Mouse (Mus musculus) embryonic facial prominence, embryonic 14.5 days (tissue): Measurements from ENCODE around the gene Mboat7. TPM values are rescaled to one million over a fixed set of nuclear protein-coding genes. Genes with fewer than 3 reads are reported as not detected.

Experiments used
- ATAC-seq: fragments of 200-750 bp; cut with Nextera tagmentation; 2 replicates; pipeline ENCODE4 v1.8.0; 2017; ENCODE audit warnings: low read depth, moderate number of reproducible peaks, moderate TSS enrichment
- DNase-seq: peaks from one replicate; pipeline ENCODE4 v3.0.0-alpha.2; 2015; ENCODE audit warnings: low spot score
- H3K27ac ChIP-seq: fragments of 300-500 bp; sonication (generic); replicated peaks from 2 replicates; pipeline ENCODE4 v1.5.1; 2014; ENCODE audit warnings: low read depth, mild to moderate bottlenecking, low read length, moderate library complexity
- H3K27me3 ChIP-seq: fragments of 300-500 bp; sonication (generic); replicated peaks from 2 replicates; pipeline ENCODE4 v1.6.1; 2014; ENCODE audit warnings: low read length; ENCODE audit not compliant: control insufficient read depth, insufficient read depth
- H3K36me3 ChIP-seq: fragments of 300-500 bp; sonication (generic); 2 replicates; pipeline ENCODE4 v1.6.1; 2014; ENCODE audit warnings: low read length, mixed read lengths; ENCODE audit not compliant: control insufficient read depth, insufficient read depth
- H3K4me1 ChIP-seq: fragments of 300-500 bp; sonication (generic); 2 replicates; pipeline ENCODE4 v1.6.1; 2014; ENCODE audit warnings: antibody characterized with exemption, low read length; ENCODE audit not compliant: control insufficient read depth, insufficient read depth
- H3K4me2 ChIP-seq: fragments of 300-500 bp; sonication (generic); 2 replicates; pipeline ENCODE4 v1.6.1; 2014; ENCODE audit warnings: low read depth, mild to moderate bottlenecking, low read length, moderate library complexity, mixed read lengths
- H3K4me3 ChIP-seq: fragments of 300-500 bp; sonication (generic); 2 replicates; pipeline ENCODE4 v1.5.1; 2014; ENCODE audit warnings: low read depth, mild to moderate bottlenecking, low read length
- H3K9ac ChIP-seq: fragments of 300-500 bp; sonication (generic); 2 replicates; pipeline ENCODE4 v1.6.1; 2014; ENCODE audit warnings: low read depth, mild to moderate bottlenecking, low read length, moderate library complexity, mixed read lengths
- H3K9me3 ChIP-seq: fragments of 300-500 bp; sonication (generic); 2 replicates; pipeline ENCODE4 v1.6.1; 2016; ENCODE audit warnings: low read length; ENCODE audit not compliant: control insufficient read depth
- WGBS: fragments of 180-500 bp; shearing (Covaris S2); extraction: QIAGEN DNeasy Blood & Tissue Kit; methylation state at CpG from one replicate; pipeline ENCODE4 v1.1.7; 2014; 5-methylcytosine and 5-hydroxymethylcytosine counted together
- polyA plus RNA-seq: library from polyadenylated mRNA; unstranded; fragments of >200 nt; fragmentation: Nextera tagmentation; extraction: Ambion mirVana; gene quantifications from 2 replicates; pipeline ENCODE4 v1.2.1, GENCODE M21; 2014

Mboat7 gene
- polyA plus RNA-seq, 1 experiment from 2014 or later, result 44.5 TPM

DNA sequence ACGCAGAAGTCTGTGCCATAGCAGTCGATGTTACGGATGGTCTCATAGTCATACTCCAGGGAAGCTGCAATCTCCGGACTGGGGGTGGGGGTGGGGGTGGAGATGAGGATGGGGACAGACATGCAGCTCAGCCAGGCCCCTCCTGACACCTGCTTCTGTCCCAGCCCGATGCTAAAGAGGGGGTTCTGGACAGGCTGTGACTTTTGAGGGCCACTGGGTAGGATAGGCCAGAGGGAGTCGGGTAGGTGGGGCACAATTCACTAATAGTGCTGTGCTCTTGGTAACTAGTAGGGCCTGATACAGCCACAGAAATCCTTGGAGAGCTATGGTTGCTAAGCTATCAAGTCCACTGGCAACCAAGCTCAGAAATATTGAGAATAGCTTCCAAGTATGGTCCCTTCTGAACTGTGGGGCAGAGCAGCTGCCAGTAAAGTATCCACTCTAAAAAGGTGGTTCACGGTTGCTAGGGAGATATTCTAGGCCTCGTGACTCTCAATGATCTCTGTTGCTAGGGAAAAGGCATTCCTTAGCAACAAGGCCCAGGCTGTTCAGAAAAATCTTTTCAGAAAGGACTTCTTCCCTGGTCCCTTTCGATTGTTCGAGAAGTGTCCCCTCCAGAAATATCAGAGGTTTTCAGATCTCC, 9.3 kb downstream of the Mboat7 start:
- DNase-seq (no peak), ATAC-seq (no peak)
- no peaks in the 10 kb centered on the region for H3K9me3 ChIP-seq
- H3K27ac ChIP-seq, result no peak overlapping the region
- no peak overlapping the region for H3K9ac ChIP-seq
- no peaks in the 10 kb centered on the region for H3K4me1 ChIP-seq
- H3K27me3 ChIP-seq, result no peaks in the 10 kb centered on the region
- peaks cover 60% of the 10 kb centered on the region for H3K36me3 ChIP-seq
- WGBS, result 87% methylated on average over 10 of the region's 10 CpGs
- H3K4me3 ChIP-seq, result no peak overlapping the region
- H3K4me2 ChIP-seq, result no peak overlapping the region

DNA sequence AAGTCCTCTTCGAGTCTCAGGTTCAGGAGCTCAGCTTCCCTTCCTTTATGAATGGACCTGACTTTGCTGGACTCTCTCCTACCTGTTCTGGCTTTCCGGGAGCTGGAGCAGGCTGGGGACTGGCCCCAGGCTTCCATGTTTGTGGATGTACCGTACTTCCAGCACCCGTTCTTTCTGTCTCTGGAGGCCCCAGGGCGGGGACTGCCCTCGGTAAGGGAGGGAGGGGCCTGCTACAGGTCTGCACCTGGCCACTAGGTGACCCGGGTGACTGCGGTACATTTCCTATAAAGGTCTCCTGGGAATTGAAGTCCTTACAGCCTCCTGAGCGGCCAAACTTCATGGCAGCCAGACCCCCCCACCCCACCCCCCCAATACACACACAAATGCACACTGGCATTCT, 16.0 kb downstream of the Mboat7 start, which contains the start of gene Tmc4:
TSS of gene Tmc4 (minus strand) at position 212 of the 400 bp plus-strand sequence.
- Histone ChIP-seq H3K4me2 (no peak within 1 kb of the TSS), H3K9ac (peak within 1 kb of the TSS; percentile 34; the same call in 1 of the 2 replicates), H3K27ac (no peak within 1 kb of the TSS), H3K4me1 (no peaks in the 10 kb centered on the region), H3K36me3 (peaks cover 19% of the 10 kb centered on the region; the same call in 1 of the 2 replicates), H3K4me3 (no peak within 1 kb of the TSS), H3K27me3 (no peaks in the 10 kb centered on the region), H3K9me3 (no peaks in the 10 kb centered on the region)
- WGBS, result 59% methylated on average over 9 of the region's 9 CpGs
- DNase-seq (peak; percentile 13), ATAC-seq (no peak)

DNA sequence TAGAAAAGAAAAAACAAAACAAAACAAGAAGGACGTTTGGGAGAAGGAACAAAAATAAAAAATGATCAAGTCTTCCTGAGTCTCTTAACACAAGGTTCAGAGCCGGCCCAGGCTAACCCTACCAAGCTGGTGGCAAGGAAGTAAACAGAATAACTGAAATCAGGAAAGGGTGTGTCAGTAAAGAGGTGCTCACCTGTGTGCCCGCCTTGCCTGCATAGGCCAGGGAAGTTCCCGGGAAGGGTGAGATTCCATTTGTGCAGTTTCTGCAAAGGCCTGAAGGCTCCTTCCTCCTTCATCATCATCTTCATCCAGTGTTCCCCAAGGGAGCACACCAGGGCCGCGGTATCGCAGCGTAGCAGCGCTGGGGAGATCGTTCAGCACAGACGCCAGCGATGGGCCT, 17.0 kb downstream of the Mboat7 start:
- ATAC-seq (no peak), DNase-seq (no peak)
- H3K4me1 ChIP-seq, result no peaks in the 10 kb centered on the region
- H3K4me3 ChIP-seq, result no peak overlapping the region
- H3K9ac ChIP-seq, result 0 out of 2 replicates have a peak overlapping the region, but pooled peaks have one; percentile 25
- no peak overlapping the region for H3K4me2 ChIP-seq
- 87% methylated on average over 12 of the region's 12 CpGs for WGBS
- H3K27ac ChIP-seq, result no peak overlapping the region
- no peaks in the 10 kb centered on the region for H3K9me3 ChIP-seq
- H3K27me3 ChIP-seq, result no peaks in the 10 kb centered on the region
- peaks cover 19% of the 10 kb centered on the region; the same call in 1 of the 2 replicates for H3K36me3 ChIP-seq

DNA sequence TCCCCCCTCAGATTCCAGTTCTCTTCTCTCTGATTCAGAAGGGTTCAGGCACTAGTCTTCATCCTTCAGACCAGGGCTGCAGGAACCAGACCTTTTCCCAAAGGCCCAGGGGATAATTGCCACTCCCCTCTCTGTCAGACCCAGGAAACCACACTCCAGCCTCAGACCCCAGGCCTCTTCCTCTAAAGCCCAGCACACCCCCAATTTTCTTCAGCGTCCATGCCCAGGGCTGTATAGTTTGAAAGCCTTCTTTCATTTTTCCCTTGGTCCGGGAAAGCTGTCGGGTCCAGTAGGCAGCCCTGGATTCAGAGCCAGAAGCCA, 18.1 kb downstream of the Mboat7 start:
- H3K4me1 ChIP-seq, result no peaks in the 10 kb centered on the region
- H3K27ac ChIP-seq, result no peak overlapping the region
- peaks cover 16% of the 10 kb centered on the region; the same call in 1 of the 2 replicates for H3K36me3 ChIP-seq
- 69% methylated on average over 3 of the region's 3 CpGs for WGBS
- no peak overlapping the region for H3K9ac ChIP-seq
- DNase-seq (no peak), ATAC-seq (no peak)
- no peak overlapping the region for H3K4me2 ChIP-seq
- no peaks in the 10 kb centered on the region for H3K9me3 ChIP-seq
- H3K4me3 ChIP-seq, result no peak overlapping the region
- no peaks in the 10 kb centered on the region for H3K27me3 ChIP-seq

DNA sequence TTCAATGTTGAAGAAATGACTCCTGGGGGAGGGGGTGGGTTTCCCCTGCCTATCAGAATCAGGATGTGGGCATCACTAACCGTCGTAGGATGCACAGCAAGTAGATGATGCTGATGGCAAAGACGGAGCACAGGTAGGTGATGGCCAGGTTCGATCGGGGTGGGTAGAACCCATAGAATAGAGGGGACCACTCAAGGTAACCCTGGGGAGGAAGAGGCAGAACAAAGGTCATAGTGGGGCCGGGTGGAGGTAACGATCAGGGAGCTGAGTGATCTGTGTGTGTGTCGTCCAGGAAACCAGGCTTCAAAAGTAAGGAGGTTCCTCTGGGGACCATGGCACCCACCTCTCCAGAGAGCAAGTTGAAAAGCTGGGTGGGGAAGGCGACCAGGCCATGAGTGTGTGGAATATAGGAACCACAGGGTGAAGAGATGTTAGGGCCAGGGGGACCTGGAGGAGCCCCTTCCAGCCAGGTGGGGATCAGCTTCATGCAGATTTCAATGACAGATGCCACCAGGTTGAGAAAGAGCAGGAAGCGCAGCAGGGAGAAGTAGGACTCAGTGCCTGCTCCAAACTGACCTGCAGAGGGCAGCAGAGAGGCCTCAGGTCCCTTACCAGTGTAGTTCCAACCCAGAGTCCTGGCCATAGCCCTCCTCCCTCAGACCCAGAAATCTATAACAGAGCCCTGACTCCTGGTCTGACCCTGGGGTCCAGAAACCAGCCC, 18.7 kb downstream of the Mboat7 start:
- no peak overlapping the region for H3K4me2 ChIP-seq
- DNase-seq, result peak; percentile 77
- no peak overlapping the region for H3K9ac ChIP-seq
- no peaks in the 10 kb centered on the region for H3K4me1 ChIP-seq
- ATAC-seq, result peak; percentile 78
- H3K27ac ChIP-seq, result no peak overlapping the region
- no peaks in the 10 kb centered on the region for H3K9me3 ChIP-seq
- WGBS, result 71% methylated on average over 10 of the region's 10 CpGs
- no peak overlapping the region for H3K4me3 ChIP-seq
- H3K36me3 ChIP-seq, result peaks cover 14% of the 10 kb centered on the region; the same call in 1 of the 2 replicates
- no peaks in the 10 kb centered on the region for H3K27me3 ChIP-seq

DNA sequence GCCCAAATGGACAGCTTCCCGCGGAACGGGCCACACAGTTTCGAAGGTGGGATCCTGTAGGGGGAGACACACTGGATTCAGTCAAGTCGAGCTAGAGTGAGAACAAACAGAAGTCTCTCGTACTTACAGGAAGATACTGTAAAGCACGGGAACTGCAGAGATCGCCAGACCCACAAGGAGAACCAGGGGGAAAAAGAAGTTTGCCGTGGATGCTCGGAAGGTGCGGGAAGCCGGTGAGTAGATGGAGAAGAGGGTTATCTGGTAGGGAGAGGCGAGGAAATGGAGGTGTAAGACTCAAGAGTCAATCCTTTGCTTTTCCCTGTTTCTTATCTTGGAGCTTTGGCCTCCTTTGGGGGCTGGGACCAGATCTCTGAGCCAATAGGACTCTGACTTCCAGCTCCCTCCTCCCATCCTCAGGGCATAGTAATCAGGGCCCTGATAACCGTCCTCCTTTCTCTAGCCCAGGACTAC, 26.4 kb downstream of the Mboat7 start:
- Histone ChIP-seq H3K36me3 (peaks cover 18% of the 10 kb centered on the region), H3K9ac (no peak overlapping the region), H3K4me1 (peaks cover 13% of the 10 kb centered on the region), H3K27me3 (no peaks in the 10 kb centered on the region), H3K9me3 (no peaks in the 10 kb centered on the region), H3K4me2 (peak overlapping the region; percentile 13; the same call in 1 of the 2 replicates), H3K27ac (no peak overlapping the region), H3K4me3 (peak overlapping the region; percentile 9; the same call in 1 of the 2 replicates)
- WGBS, result 24% methylated on average over 14 of the region's 14 CpGs
- ATAC-seq (no peak), DNase-seq (peak; percentile 10)

DNA sequence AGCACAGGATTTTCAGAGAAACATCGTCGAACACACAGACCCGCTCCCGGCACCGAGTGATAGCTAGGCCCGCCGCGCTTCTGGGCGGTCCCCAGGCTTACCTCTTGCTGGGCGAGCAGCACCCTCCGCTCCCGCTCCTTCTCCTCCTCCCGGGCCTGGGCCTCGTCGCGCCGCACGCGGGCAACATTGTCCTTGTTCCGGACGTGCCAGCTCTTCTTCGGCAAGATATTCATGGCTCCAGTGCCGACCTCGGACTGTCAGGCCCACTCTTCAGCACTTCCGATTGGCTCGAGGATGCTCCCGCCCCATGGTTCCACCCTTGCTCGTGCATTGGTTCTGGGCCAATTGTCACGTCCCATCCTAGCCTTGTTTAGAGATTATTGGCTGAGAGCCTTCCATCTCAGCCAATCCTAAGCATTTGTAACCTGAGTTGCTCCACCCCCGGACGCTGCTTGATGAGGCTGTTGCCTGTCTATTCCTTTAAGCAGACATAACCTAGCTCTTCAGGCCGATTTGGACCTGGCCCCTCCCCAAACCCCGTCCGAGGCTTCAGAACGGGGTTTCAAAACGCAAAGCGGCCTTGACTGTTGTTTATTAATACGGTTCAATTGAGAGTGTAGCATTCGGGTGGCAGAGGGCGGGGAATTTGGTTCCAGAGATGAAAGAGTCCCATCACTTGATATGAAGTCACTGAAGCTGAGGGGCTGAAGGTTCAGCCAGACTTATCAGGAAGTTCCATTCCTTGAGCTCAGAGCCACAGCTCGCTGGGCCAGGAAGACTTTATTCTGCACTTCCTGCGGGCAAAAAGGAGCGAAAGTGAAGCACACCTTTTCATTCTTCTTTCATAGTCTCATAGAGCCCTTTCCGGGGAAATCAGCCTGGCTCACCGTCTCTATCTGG, 27.9 kb downstream of the Mboat7 start, which contains the start of gene Leng1:
TSS of gene Leng1 (minus strand) at position 626 of the 900 bp plus-strand sequence.
- WGBS, result 5% methylated on average over 27 of the region's 45 CpGs
- Histone ChIP-seq H3K36me3 (peaks cover 32% of the 10 kb centered on the region), H3K9me3 (no peaks in the 10 kb centered on the region), H3K27me3 (no peaks in the 10 kb centered on the region), H3K9ac (peak within 1 kb of the TSS; percentile 85), H3K27ac (peak within 1 kb of the TSS; percentile 88), H3K4me1 (peaks cover 13% of the 10 kb centered on the region), H3K4me3 (peak within 1 kb of the TSS; percentile 77), H3K4me2 (peak within 1 kb of the TSS; percentile 78)
- ATAC-seq (peak; percentile 99), DNase-seq (peak; percentile 100)

DNA sequence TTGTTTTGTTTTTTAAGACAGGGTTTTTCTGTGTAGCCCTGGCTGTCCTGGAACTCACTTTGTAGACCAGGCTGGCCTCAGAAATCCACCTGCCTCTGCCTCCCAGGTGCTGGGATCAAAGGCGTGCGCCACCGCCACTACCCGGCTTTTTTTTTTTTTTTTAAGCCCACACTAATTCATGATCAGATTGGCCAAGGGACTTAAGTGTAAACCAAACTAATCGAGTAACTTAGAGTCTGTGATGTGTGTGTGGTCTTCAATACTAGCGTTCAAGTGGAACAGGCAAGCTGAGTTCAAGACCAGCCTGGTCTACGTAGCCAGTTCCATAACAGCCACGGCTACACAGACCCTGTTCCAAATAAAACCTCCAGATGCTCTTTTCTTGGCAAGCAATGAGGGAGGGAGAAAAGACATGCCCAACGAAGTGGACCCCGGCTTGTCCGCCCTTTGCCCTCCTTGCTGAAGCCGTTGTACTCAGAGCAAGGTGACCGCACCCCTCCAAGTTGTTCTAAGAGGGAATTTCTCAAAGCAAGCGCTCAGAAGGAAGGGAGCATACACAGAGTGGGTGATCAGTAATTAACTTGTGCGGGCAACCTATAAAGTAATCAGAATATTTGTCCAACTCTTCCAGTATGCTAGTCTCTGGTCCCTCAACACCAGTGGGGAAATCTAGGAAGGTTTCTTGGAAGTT, 28.7 kb downstream of the Mboat7 start:
- ATAC-seq (peak; percentile 24), DNase-seq (peak; percentile 19)
- Histone ChIP-seq H3K9ac (peak overlapping the region; percentile 85), H3K4me2 (peak overlapping the region; percentile 78), H3K4me1 (peaks cover 13% of the 10 kb centered on the region), H3K27ac (peak overlapping the region; percentile 88), H3K9me3 (no peaks in the 10 kb centered on the region), H3K4me3 (peak overlapping the region; percentile 77), H3K36me3 (peaks cover 40% of the 10 kb centered on the region), H3K27me3 (no peaks in the 10 kb centered on the region)
- 27% methylated on average over 15 of the region's 15 CpGs for WGBS
